Mouse (Mus musculus) kidney, postnatal 0 days (tissue): Measurements from ENCODE around the gene Gpd1. TPM values are rescaled to one million over a fixed set of nuclear protein-coding genes. Genes with fewer than 3 reads are reported as not detected.

Source experiments
- ATAC-seq: fragments of 200-750 bp; cut with Nextera tagmentation; replicated peaks from 2 replicates; pipeline ENCODE4 v1.8.0; 2017; ENCODE audit warnings: low read depth, moderate number of reproducible peaks, moderate TSS enrichment, moderate library complexity; ENCODE audit not compliant: low FRiP score
- DNase-seq: peaks from one replicate; pipeline ENCODE4 v3.0.0-alpha.2; 2016; ENCODE audit warnings: low spot score
- H3K27ac ChIP-seq: fragments of 300-500 bp; sonication (generic); 2 replicates; pipeline ENCODE4 v1.5.1; 2014; ENCODE audit warnings: mild to moderate bottlenecking
- H3K27me3 ChIP-seq: fragments of 300-500 bp; sonication (generic); 2 replicates; pipeline ENCODE4 v1.6.1; 2014; ENCODE audit warnings: low read length, mixed read lengths; ENCODE audit not compliant: insufficient read depth
- H3K36me3 ChIP-seq: fragments of 300-500 bp; sonication (generic); 2 replicates; pipeline ENCODE4 v1.6.1; 2014; ENCODE audit warnings: low read length, mixed read lengths; ENCODE audit not compliant: insufficient read depth
- H3K4me1 ChIP-seq: fragments of 300-500 bp; sonication (generic); replicated peaks from 2 replicates; pipeline ENCODE4 v1.6.1; 2014; ENCODE audit warnings: antibody characterized with exemption, low read length, mixed read lengths; ENCODE audit not compliant: insufficient read depth
- H3K4me2 ChIP-seq: fragments of 300-500 bp; sonication (generic); 2 replicates; pipeline ENCODE4 v1.6.1; 2014; ENCODE audit warnings: mild to moderate bottlenecking, low read length, moderate library complexity, mixed read lengths
- H3K4me3 ChIP-seq: fragments of 300-500 bp; sonication (generic); replicated peaks from 2 replicates; pipeline ENCODE4 v1.5.1; 2014; ENCODE audit warnings: low read depth, low read length
- H3K9ac ChIP-seq: fragments of 300-500 bp; sonication (generic); 2 replicates; pipeline ENCODE4 v1.6.1; 2014; ENCODE audit warnings: low read depth, low read length
- H3K9me3 ChIP-seq: fragments of 300-500 bp; sonication (generic); replicated peaks from 2 replicates; pipeline ENCODE4 v1.6.1; 2016; ENCODE audit warnings: low read length, inconsistent platforms, mixed read lengths
- CTCF ChIP-seq: IDR thresholded peaks from 2 replicates; pipeline ENCODE4 v1.5.1; 2016; ENCODE audit warnings: antibody characterized with exemption, low read depth, mild to moderate bottlenecking, moderate library complexity
- WGBS: fragments of 180-500 bp; shearing (Covaris S2); extraction: QIAGEN DNeasy Blood & Tissue Kit; methylation state at CpG from one replicate; pipeline ENCODE4 v1.1.7; 2014; 5-methylcytosine and 5-hydroxymethylcytosine counted together
- polyA plus RNA-seq: library from polyadenylated mRNA; unstranded; fragments of >200 nt; fragmentation: Nextera tagmentation; extraction: Ambion mirVana; gene quantifications from 2 replicates; pipeline ENCODE4 v1.2.1, GENCODE M21; 2015

Gene Gpd1
- 46.1 and 54.1 TPM in 2 replicates for polyA plus RNA-seq

GRCm38 (mm10) chr15:99717386-99718334 is at the start of gene Gpd1:
Gpd1 (plus strand) TSS chr15:99717515.
- ATAC-seq (peak; percentile 34), DNase-seq (peak; percentile 34)
- WGBS, result 39% methylated on average over 24 of the region's 26 CpGs
- Histone ChIP-seq H3K4me1 (peaks cover 26% of the 10 kb centered on the region), H3K27ac (peak within 1 kb of the TSS; percentile 86), H3K9me3 (no peaks in the 10 kb centered on the region), H3K27me3 (no peaks in the 10 kb centered on the region), H3K4me3 (peak within 1 kb of the TSS; percentile 8; the same call in 1 of the 2 replicates), H3K36me3 (0 out of 2 replicates have a peak, but pooled peaks cover 5% of the 10 kb centered on the region), H3K9ac (peak within 1 kb of the TSS; percentile 36; the same call in 1 of the 2 replicates), H3K4me2 (peak within 1 kb of the TSS; percentile 38)
- no peak for TF ChIP-seq CTCF

GRCm38 (mm10) chr15:99667544-99667943 is 49.8 kb upstream of the Gpd1 start:
- ATAC-seq (no peak), DNase-seq (no peak)
- Histone ChIP-seq H3K27me3 (peaks cover 34% of the 10 kb centered on the region; the same call in 1 of the 2 replicates), H3K4me1 (peaks cover 16% of the 10 kb centered on the region; the same call in 1 of the 2 replicates), H3K4me3 (no peak overlapping the region), H3K9me3 (no peaks in the 10 kb centered on the region), H3K27ac (no peak overlapping the region), H3K4me2 (no peak overlapping the region), H3K9ac (no peak overlapping the region), H3K36me3 (no peaks in the 10 kb centered on the region)
- TF ChIP-seq CTCF, result no peak
- 95% methylated on average over 2 of the region's 2 CpGs for WGBS

- H3K36me3 ChIP-seq, result no peaks in the 10 kb centered on the region
- peak; percentile 92 for DNase-seq
- no peak overlapping the region for H3K27ac ChIP-seq
- peak; percentile 95 for TF ChIP-seq CTCF
- H3K27me3 ChIP-seq, result peaks cover 39% of the 10 kb centered on the region; the same call in 1 of the 2 replicates
- no peak overlapping the region for H3K4me2 ChIP-seq
- WGBS, result 3% methylated on average over 12 of the region's 12 CpGs
- ATAC-seq, result no peak
- no peak overlapping the region for H3K4me3 ChIP-seq
- H3K9me3 ChIP-seq, result no peaks in the 10 kb centered on the region
- H3K4me1 ChIP-seq, result peaks cover 15% of the 10 kb centered on the region; the same call in 1 of the 2 replicates
- H3K9ac ChIP-seq, result no peak overlapping the region
Measured at GRCm38 (mm10) chr15:99668881-99669280, 48.4 kb upstream of the Gpd1 start.

- 0% methylated on average over 1 of the region's 1 CpGs for WGBS
- TF ChIP-seq CTCF, result no peak
Measured at GRCm38 (mm10) chr15:99669392-99669791, 47.9 kb upstream of the Gpd1 start.

GRCm38 (mm10) chr15:99670154-99670821 is 47.0 kb upstream of the Gpd1 start, which contains the start of gene Asic1:
Asic1 (plus strand) TSS chr15:99670368.
- peak; percentile 61 for ATAC-seq
- no peaks in the 10 kb centered on the region for H3K36me3 ChIP-seq
- H3K27me3 ChIP-seq, result peaks cover 37% of the 10 kb centered on the region; the same call in 1 of the 2 replicates
- H3K4me1 ChIP-seq, result 0 out of 2 replicates have a peak, but pooled peaks cover 3% of the 10 kb centered on the region
- 0 out of 2 replicates have a peak, but pooled peaks have one; percentile 7 for TF ChIP-seq CTCF
- H3K9ac ChIP-seq, result peak within 1 kb of the TSS; percentile 51
- DNase-seq, result peak; percentile 67
- H3K27ac ChIP-seq, result no peak within 1 kb of the TSS
- H3K4me3 ChIP-seq, result peak within 1 kb of the TSS; percentile 50
- under 1% methylated on average over 73 of the region's 74 CpGs for WGBS
- peak within 1 kb of the TSS; percentile 98 for H3K4me2 ChIP-seq
- H3K9me3 ChIP-seq, result no peaks in the 10 kb centered on the region

More at GRCm38 (mm10) chr15:99669392-99669791, 47.9 kb upstream of the Gpd1 start:
- H3K4me2 ChIP-seq, result no peak overlapping the region
- H3K9me3 ChIP-seq, result no peaks in the 10 kb centered on the region
- DNase-seq (no peak), ATAC-seq (no peak)
- no peak overlapping the region for H3K27ac ChIP-seq
- H3K4me1 ChIP-seq, result peaks cover 10% of the 10 kb centered on the region; the same call in 1 of the 2 replicates
- H3K27me3 ChIP-seq, result peaks cover 39% of the 10 kb centered on the region; the same call in 1 of the 2 replicates
- no peak overlapping the region for H3K4me3 ChIP-seq
- no peak overlapping the region for H3K9ac ChIP-seq
- H3K36me3 ChIP-seq, result no peaks in the 10 kb centered on the region
